Mouse (Mus musculus) megakaryocyte, adult 5-6 weeks (primary cell): ENCODE data around the gene Ice2. TPM values are rescaled to one million over a fixed set of nuclear protein-coding genes. Genes with fewer than 3 reads are reported as not detected.
A peak's percentile ranks its signal among the peaks of the same experiment; 100 is the strongest.

Experiments used
- ATAC-seq: 2 replicates; pipeline ENCODE4 v1.8.0; 2016; ENCODE audit warnings: mild to moderate bottlenecking, inconsistent platforms; ENCODE audit not compliant: poor library complexity, severe bottlenecking
- total RNA-seq, 2 experiments: library from RNA; stranded (forward) in 1 of 2; stranded (reverse) in 1 of 2; fragments of 153-499, 151-499 nt in 1 of 2; fragments of 221-1000, 200-1000 nt in 1 of 2; gene quantifications; 2 replicates each; pipeline versions ENCODE4 v1.2.3 to v1.2.4; 2015 to 2017

Ice2 gene
- total RNA-seq (2015), result 6.7 and 9.4 TPM in 2 replicates
- total RNA-seq (2017), result 8.9 and 9.4 TPM in 2 replicates

DNA sequence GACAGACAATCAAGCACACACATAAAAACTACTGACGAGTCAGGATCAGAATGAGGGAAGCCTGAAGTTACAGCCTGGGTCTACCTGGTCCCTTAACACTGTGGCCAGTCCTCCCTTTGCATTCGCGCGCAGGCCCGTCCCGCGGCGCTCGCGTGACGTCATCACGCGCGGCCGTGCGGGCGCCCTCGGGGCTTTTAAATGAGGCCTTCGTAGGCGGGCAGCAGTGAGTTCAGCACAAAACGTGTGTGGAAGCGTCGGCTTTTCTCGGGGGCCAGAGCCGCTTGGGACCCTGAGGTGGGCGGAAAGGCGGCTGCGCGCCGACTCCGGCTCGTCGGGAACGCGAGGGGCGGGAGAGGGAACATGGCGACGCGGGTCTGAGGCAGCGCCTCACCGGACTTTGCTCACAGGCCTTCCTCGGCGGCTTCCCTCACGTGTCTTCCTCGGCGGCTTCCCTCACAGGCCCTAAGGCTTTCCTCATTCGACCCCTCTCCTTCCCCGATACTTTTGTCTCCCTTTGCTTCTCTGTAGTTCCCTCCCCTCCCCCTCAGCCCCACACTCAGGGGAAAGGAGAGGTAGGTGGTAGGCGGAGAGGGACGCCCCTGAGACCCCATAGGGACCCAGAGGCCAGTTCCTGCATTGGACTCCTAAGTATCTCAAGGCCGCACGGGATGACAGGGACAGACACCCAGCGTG lies at the start of gene Ice2:
Gene Ice2, plus strand, starts transcription at position 147 of the 693 bp plus-strand sequence.
- peak; percentile 93 for ATAC-seq

DNA sequence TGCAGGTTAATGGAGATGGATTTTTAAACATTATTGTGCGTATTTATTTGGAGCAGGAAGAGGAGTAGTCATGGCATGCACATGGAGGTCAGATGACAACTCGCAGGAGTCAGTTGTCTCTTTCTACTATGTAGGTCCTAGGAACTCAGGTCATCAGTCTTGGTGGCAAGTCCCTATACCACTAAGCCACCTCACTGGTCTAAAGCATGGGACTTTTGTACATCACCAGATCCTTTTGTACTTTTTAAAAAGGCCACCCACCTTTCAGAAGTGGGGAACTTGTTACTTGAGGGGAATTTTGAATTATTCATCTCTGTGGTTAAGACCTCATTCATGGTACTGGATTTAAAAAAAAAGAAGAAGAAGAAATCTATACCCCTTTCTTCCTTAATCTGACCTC lies 48.2 kb upstream of the Ice2 start:
- ATAC-seq, result no peak

DNA sequence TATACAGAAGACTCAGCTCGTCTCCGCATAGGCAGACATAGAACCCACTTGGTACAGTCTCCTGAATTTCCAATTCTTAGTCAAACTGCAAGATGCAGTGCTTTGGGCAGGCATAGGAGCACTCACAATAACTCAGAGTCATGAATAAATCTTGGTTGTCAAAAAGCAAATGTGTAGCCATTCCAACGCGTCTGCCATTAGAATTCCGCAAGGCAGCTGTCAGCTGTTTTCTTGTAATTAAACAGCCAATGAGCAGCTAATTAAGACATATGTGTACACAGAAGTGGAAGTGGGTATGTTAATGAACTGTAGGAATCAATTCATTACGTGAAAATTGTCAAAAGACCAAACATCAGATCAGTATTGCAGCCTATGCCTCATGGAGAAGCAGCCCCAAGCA lies 43.5 kb upstream of the Ice2 start:
- ATAC-seq, result no peak

DNA sequence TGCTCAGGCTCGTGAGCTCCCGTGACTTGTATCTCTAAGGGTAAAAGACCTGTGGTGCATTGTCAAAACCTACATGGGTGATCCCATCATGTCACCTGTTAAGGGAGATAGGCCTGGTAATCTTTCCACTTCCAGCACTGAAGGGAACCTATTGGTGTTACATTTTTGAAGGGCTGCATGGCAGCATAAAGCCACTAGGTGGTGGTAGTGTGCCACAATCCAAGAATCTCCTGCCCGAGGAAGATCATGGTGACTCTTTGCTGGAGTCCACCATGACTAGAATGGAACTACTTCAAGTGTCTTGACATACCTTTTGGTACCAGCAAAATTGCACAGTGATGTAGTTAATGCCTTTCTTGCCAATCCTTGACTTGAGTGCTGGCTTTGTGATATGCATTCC lies 39.9 kb upstream of the Ice2 start:
- ATAC-seq, result peak; percentile 80

DNA sequence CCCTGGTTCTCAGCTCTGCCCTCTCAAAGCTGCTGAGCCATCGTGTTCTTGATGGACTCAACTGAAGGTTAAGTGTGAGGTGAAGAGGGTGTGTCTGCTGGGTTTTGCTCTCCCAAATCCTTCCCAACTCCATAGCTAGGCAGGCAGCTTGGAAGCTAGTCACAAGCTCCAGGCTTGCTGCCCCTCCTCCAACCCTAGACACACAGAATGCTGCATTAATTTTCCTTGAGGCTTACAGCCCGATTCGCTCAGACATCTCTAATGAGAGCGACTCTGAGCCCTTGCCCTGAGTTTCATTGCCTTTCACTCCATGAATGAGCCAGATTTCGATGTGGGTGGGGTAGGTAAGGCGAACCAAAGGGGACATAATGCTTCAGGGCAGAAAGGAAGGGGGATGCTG lies 38.9 kb upstream of the Ice2 start:
- ATAC-seq, result no peak

DNA sequence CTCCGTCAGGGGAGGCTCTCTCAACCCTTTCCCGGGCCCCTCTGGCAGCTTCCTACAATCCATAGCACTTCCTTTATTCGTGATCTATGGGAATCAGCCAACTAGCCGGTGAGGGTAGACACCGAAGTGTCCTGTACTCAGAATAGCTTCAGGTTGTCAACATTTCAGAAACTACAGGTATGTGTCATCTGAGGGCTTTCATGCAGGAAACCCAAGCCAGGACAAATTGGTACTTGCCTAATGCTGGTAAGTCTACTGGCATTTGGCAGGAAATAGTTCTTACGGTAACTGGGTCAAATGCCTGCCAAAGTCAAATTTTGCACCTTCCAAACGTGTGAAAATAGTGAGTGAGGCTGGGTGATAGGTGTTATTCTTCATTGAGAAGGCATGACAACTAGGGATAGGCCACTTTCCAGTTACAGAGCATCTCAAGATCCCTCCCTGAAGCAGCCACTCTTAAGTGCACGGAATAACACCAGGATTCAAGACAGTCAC lies 35.7 kb upstream of the Ice2 start:
- ATAC-seq, result no peak

DNA sequence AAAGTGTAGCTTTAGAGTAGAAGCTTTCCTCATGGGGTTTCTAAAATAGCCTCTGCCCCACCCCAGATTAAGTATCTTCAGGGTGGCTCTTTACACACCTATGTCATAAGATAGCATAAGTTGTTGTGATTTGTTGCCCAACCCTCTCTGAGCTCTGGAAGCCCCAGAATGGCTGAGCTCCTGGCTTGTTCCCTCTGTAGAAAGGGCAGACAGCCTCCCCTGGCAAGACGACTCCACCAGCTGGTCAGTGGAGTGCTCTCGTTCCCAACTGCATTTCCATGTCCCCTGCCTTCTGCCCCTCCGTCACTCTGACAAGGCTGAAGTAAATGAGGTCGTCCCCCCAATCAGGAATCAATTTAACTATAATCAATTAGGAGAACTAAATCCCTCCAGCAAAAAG lies 34.9 kb upstream of the Ice2 start:
- ATAC-seq, result no peak

DNA sequence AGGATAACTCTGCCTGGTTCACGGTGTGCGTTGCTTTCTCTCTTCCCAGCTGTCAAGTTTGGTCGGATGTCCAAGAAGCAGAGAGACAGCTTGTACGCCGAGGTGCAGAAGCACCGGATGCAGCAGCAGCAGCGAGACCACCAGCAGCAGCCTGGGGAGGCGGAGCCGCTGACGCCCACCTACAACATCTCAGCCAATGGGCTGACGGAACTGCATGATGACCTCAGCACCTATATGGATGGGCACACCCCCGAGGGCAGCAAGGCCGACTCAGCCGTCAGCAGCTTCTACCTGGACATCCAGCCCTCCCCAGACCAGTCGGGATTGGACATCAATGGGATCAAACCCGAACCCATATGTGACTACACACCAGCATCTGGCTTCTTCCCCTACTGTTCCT lies 33.6 kb upstream of the Ice2 start:
- no peak for ATAC-seq

DNA sequence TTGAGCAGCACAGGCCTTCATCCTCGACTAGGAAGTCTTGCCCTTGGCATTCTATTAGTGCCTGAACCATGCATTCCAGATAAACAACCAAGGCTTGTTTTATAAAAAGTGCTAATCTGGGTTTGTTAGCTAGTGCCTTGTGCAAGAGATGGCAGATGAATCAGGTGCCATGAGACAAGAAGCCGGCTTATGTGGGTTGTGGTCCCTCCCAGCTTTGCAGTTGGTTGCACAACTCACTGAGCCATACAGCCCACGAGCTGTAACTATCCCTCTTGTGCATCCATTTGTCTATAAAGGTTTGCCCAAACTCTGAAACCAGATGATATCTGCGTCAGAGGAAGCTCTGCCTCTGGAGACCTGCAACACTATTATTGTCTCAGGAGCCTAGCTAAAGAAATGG lies 30.7 kb upstream of the Ice2 start:
- ATAC-seq, result no peak

DNA sequence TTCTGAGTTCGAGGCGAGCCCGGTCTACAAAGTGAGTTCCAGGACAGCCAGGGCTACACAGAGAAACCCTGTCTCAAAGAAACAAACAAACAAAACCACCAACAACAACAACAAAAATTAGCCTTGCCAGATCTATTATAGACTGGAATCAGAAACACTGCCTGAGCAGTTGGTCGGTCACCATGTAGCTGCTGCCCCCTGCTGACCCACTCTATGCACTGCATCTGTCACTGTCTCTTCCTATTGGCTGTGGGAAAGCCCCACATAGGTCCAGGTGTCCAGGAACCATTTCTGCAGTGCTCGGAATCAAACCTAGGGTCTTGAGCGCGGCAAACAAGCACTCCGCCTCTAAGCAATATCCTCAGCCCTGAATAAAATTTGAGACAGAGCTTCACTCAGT lies 29.6 kb upstream of the Ice2 start:
- ATAC-seq, result peak; percentile 90

DNA sequence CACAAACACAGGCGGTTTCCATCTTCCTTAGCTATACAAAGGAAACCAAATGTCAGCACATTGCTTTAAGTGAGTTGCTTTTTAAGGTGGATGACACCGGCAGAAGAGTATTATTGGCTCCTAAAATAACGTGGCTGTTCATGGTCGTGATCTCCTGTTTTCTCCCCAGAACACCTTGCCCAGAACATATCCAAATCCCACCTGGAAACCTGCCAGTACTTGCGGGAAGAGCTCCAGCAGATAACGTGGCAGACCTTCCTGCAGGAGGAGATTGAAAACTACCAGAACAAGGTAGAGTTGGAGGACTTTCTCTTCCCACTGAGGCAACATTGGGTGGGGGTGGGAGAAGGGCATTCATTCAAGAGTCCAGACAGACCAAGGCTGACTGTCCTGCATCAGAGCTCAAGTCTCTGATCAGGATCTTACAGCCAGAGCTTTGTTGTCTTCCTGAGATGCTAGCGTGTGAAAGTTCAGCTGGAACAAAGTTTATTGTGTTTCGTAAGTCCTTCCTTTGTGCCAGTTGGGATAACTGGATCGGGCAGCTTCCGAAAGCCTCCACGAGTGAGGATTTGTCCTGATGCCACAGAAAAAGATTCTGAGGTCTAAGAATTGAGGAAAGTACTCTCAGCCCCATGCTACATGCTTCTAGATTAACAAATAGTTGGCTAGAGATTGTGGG lies 26.5 kb upstream of the Ice2 start:
- no peak for ATAC-seq

DNA sequence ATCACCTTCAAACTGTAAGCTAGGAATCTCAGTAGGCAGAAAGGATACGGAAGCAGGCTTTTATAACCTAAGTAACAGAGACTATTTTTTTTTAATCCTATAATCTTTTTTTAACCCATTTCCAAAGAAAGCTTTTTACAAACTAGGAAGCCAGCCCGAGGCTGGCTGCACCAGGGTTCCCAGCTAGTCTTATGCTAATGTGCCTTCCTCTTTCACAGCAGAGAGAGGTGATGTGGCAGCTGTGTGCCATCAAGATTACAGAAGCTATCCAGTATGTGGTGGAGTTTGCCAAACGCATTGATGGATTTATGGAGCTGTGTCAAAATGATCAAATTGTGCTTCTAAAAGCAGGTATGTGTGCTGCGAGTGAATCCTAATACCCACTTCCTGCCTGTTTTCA lies 24.8 kb upstream of the Ice2 start:
- no peak for ATAC-seq

DNA sequence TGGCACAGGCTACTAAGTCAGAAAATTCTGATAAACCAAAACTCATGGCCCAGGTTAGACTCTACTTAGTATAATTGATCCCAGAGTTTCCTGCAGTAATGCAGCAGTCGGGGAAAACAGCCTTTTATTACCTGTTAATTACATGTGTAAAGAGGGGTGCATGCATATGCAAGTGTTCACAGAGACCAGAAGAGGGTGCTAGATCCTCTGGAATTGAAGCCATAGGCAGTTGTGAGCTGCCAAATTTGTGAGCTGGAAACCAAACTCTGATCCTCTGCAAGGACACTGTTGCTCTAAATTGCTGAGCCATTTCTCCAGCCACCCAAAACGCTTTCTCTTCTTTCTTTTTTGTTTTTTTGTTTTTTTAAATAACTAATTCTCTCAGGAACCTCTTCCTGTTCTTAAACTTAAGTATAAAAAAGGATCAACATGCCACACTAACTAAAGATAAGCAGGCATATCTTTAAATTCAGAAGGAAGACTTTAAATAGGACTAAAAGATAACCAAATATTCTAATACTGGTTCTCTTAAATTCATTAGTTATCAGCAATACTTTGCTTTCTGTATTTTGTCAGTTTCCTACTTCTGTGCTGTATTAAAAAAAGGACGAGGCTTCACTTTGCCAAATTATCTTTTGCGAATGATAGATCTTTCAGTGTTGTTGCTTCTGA lies 20.6 kb upstream of the Ice2 start:
- ATAC-seq, result no peak

DNA sequence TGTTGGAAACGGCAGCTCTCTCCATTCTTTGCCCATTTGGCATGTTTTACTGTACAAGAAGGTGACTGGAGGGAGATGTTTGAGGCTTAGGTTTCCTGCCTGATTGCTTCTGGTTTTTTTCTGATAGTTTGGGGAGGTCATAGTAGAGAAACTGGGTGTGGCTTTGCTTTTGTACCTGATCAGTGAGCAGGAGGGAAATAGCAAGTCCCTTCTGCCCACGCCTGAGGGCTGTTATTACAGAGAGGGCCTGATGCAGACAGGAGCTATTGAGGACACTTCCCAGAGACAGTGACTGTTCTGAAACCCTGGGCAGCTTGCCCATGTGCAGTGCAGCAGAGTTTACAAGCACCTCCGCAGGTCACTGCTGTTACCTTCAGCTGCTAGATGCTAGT lies 20.1 kb upstream of the Ice2 start:
- no peak for ATAC-seq

DNA sequence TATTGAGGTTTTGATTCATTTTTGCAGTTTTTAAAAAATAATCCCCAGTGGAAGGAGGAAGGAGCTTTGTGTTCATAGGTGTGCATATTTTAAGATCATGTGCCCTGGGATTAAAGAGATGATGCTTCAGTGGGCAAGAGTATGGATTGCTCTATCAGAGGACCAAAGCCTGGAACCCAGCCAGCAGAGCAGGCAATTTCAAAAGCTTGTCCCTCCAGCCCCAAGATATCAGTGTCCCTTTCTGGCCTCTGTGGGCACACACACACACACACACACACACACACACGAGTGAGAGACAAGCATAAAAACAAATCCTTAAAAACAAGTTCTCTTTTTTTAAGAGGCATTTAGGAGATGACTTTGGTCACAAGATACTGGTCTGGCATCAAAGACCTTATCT lies 17.2 kb upstream of the Ice2 start:
- no peak for ATAC-seq

DNA sequence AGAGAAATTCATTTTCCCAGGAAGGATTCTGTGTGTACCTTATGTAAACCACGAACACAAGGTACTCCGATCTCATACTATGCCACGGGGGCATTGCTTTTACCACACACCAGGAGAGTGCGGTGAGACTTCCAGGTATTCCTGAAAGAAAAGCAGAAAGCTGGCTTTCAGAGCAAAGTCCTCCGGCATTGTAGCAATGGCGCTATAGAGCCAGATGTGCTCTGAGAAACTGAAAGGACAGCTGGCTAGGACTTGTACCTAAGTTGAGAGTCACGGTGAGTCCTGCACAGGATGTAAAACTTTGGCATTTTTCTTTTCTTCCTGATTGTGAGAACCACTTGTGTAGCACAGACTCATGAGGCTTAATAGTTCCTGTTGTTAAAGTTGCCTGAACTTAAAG lies 16.0 kb upstream of the Ice2 start:
- ATAC-seq, result no peak

DNA sequence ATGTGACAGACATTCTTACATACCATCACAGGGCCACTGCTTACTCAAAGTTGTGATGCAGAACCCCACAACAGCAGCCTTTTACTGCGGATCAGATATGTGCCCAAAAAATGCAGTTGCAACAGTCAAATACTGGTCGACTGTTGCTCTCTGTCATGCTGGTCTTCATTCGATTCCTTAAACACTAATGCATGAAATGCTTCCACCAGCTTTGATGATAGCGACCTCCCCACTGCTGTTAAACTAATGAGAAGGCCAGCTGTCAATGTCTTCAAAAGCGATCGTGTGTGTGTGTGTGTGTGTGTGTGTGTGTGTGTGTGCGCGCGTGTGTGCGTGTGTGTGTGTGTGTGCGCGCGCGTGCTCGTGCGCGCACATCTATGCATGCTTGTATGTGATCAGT lies 13.2 kb upstream of the Ice2 start:
- no peak for ATAC-seq

DNA sequence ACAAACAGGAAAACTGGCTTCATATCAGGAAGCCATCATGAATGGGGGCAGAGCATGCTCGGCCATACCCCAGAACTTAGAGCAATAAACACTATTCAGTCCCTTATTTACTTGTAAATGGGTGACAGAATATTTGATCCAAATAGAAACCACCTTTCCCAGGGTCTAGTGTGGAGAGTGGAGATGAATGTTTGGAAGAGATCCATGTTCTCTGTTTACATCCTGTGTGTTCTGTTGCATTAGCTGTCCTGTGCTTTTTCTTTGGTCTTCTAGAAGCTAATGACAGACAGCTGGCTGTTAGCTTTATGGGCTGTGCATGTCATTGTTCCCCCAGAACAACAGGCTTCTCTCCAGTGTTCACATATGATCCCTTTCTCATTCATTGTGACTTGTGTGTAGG lies 12.8 kb upstream of the Ice2 start:
- no peak for ATAC-seq

DNA sequence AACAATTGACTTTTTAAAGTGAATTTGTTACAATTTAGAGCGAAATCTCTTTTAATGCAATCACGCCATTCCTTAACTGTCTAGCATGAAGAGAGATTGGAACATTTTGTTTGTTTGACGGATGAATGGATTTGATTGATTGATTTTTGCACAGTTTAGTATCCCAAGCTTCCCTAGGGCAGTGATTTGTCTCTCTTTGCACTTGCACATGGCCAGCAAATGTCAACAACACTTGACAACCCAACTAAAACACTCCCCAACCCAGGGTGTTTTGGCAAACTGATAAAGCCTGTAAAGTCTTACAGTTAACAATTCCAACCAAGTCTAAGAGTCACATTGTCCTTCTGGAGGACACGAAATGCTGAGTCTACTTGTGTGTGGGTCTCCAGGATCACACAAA lies 10.4 kb upstream of the Ice2 start:
- no peak for ATAC-seq

DNA sequence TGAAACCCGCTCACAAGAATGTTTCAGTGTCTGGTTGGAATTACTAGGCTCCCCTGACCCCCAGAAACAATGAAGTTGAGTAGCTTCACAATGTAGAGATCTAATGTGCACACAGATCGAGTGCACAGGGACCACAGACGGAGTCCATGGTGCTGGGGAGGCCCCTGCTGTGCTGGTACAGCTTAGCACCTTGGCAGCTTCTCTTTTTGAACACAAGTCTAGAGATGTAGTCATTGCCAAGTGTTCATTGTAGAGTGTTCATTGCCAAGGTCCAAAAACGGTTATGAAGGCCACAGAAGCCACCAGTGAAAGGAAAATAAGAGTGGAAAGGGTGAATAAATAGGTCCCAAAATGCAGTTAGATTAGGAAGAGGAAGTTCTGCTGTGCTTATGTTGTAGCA lies 7.1 kb upstream of the Ice2 start:
- ATAC-seq, result no peak

DNA sequence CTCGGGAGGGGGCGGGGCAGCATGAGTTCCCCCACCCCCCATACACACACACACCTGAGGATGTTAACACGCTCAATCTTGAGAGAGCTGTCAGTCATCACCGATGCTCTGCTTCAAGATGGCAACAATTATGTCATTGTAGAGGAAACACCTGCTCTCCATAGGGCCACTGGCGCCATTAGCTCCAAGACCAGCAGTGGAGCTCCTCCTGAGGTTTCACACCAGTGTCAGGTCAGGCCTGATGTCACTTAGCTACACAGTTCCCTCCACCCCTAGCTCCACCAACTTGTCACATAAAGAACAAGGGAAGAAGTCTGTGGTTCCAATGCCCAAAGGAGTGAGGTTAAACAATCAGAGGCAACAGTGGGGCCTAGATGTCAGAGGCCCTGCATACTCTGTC lies 3.5 kb upstream of the Ice2 start:
- ATAC-seq, result no peak

DNA sequence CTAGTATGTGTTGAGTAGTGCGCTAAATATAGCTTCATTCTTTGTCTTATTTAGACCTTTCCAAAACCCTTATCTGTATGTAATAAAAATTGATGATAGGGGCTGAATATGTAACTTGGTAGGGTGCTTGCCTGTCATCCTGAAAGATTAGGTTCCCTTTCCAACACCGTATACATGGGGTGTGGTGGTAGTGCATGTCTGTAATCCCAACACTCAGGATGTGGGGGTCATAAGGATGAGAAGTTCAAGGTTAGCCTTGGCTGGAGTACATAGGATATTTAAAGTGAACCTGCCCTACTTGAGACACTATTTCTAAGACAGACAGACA lies 310 bp upstream of the Ice2 start:
- ATAC-seq, result 0 out of 2 replicates have a peak, but pooled peaks have one; percentile 14
